Mouse (Mus musculus): ENCODE data around the gene Gas2l3. TPM values are rescaled to one million over a fixed set of nuclear protein-coding genes. Genes with fewer than 3 reads are reported as not detected.

The Gas2l3 gene
- polyA plus RNA-seq, 1 experiment from 2014 or later, result 7.0 TPM

- 56% methylated on average over 7 of the region's 7 CpGs for WGBS
- Histone ChIP-seq H3K27ac (no peak overlapping the region), H3K36me3 (no peaks in the 10 kb centered on the region), H3K4me3 (no peak overlapping the region), H3K9me3 (no peaks in the 10 kb centered on the region), H3K4me2 (replicated peaks) (no peak overlapping the region), H3K27me3 (replicated peaks) (no peaks in the 10 kb centered on the region), H3K9ac (no peak overlapping the region), H3K4me1 (no peaks in the 10 kb centered on the region)
- no peak for ATAC-seq (ENCODE audit: low FRiP score, low read depth)
These were observed 27.0 kb upstream of the Gas2l3 start for GRCm38 (mm10) chr10:89470596-89471353.

GRCm38 (mm10) chr10:89464760-89465405 is 21.1 kb upstream of the Gas2l3 start:
- Histone ChIP-seq H3K4me3 (no peak overlapping the region), H3K4me1 (no peaks in the 10 kb centered on the region), H3K27ac (no peak overlapping the region), H3K9me3 (no peaks in the 10 kb centered on the region), H3K9ac (no peak overlapping the region), H3K36me3 (no peaks in the 10 kb centered on the region), H3K27me3 (replicated peaks) (no peaks in the 10 kb centered on the region), H3K4me2 (replicated peaks) (no peak overlapping the region)
- 88% methylated on average over 4 of the region's 4 CpGs for WGBS
- ATAC-seq (ENCODE audit: low FRiP score, low read depth), result no peak

GRCm38 (mm10) chr10:89462890-89463289 is 19.1 kb upstream of the Gas2l3 start:
- WGBS, result 83% methylated on average over 11 of the region's 11 CpGs

GRCm38 (mm10) chr10:89461856-89462507 is 18.2 kb upstream of the Gas2l3 start:
- Histone ChIP-seq H3K9ac (no peak overlapping the region), H3K36me3 (no peaks in the 10 kb centered on the region), H3K9me3 (no peaks in the 10 kb centered on the region), H3K27me3 (replicated peaks) (no peaks in the 10 kb centered on the region), H3K4me1 (no peaks in the 10 kb centered on the region), H3K27ac (no peak overlapping the region), H3K4me3 (no peak overlapping the region), H3K4me2 (replicated peaks) (no peak overlapping the region)
- ATAC-seq (ENCODE audit: low FRiP score, low read depth), result peak; percentile 77
- WGBS, result 22% methylated on average over 14 of the region's 14 CpGs

More at GRCm38 (mm10) chr10:89462890-89463289, 19.1 kb upstream of the Gas2l3 start:
- H3K4me2 ChIP-seq (replicated peaks), result no peak overlapping the region
- no peak overlapping the region for H3K9ac ChIP-seq
- H3K4me1 ChIP-seq, result no peaks in the 10 kb centered on the region
- no peak overlapping the region for H3K27ac ChIP-seq
- no peaks in the 10 kb centered on the region for H3K27me3 ChIP-seq (replicated peaks)
- H3K36me3 ChIP-seq, result no peaks in the 10 kb centered on the region
- ATAC-seq (ENCODE audit: low FRiP score, low read depth), result no peak
- H3K4me3 ChIP-seq, result no peak overlapping the region
- no peaks in the 10 kb centered on the region for H3K9me3 ChIP-seq

- H3K9ac ChIP-seq, result no peak overlapping the region
- WGBS, result 73% methylated on average over 11 of the region's 11 CpGs
- no peaks in the 10 kb centered on the region for H3K36me3 ChIP-seq
- H3K27me3 ChIP-seq (replicated peaks), result no peaks in the 10 kb centered on the region
- H3K27ac ChIP-seq, result no peak overlapping the region
- ATAC-seq (ENCODE audit: low FRiP score, low read depth), result no peak
- no peak overlapping the region for H3K4me2 ChIP-seq (replicated peaks)
- no peaks in the 10 kb centered on the region for H3K9me3 ChIP-seq
- H3K4me1 ChIP-seq, result no peaks in the 10 kb centered on the region
- no peak overlapping the region for H3K4me3 ChIP-seq
These were observed 17.2 kb upstream of the Gas2l3 start for GRCm38 (mm10) chr10:89460972-89461371.

- Histone ChIP-seq H3K4me3 (no peak overlapping the region), H3K9ac (no peak overlapping the region), H3K27me3 (replicated peaks) (no peaks in the 10 kb centered on the region), H3K4me2 (replicated peaks) (no peak overlapping the region), H3K9me3 (no peaks in the 10 kb centered on the region), H3K4me1 (no peaks in the 10 kb centered on the region), H3K27ac (no peak overlapping the region), H3K36me3 (no peaks in the 10 kb centered on the region)
- ATAC-seq (ENCODE audit: low FRiP score, low read depth), result no peak
- WGBS, result 80% methylated on average over 3 of the region's 3 CpGs
These were observed 15.0 kb upstream of the Gas2l3 start for GRCm38 (mm10) chr10:89458770-89459169.

- Histone ChIP-seq H3K9ac (no peak overlapping the region), H3K4me2 (replicated peaks) (no peak overlapping the region), H3K4me1 (no peaks in the 10 kb centered on the region), H3K27ac (no peak overlapping the region), H3K27me3 (replicated peaks) (no peaks in the 10 kb centered on the region), H3K9me3 (no peaks in the 10 kb centered on the region), H3K4me3 (no peak overlapping the region), H3K36me3 (no peaks in the 10 kb centered on the region)
- no peak for ATAC-seq (ENCODE audit: low FRiP score, low read depth)
- WGBS, result 88% methylated on average over 3 of the region's 3 CpGs
These were observed 10.0 kb upstream of the Gas2l3 start for GRCm38 (mm10) chr10:89453794-89454193.

GRCm38 (mm10) chr10:89453068-89453641 is 9.4 kb upstream of the Gas2l3 start:
- Histone ChIP-seq H3K4me3 (no peak overlapping the region), H3K4me1 (no peaks in the 10 kb centered on the region), H3K36me3 (no peaks in the 10 kb centered on the region), H3K27me3 (replicated peaks) (no peaks in the 10 kb centered on the region), H3K27ac (no peak overlapping the region), H3K9me3 (no peaks in the 10 kb centered on the region), H3K9ac (no peak overlapping the region), H3K4me2 (replicated peaks) (no peak overlapping the region)
- no peak for ATAC-seq (ENCODE audit: low FRiP score, low read depth)
- WGBS, result 83% methylated on average over 15 of the region's 15 CpGs

- WGBS, result 89% methylated on average over 10 of the region's 10 CpGs
- 0 out of 2 replicates have a peak, but pooled peaks cover 4% of the 10 kb centered on the region for H3K27me3 ChIP-seq (replicated peaks)
These were observed 6.6 kb upstream of the Gas2l3 start for GRCm38 (mm10) chr10:89450411-89450810.

GRCm38 (mm10) chr10:89444381-89444780 is 614 bp upstream of the Gas2l3 start:
- Histone ChIP-seq H3K4me1 (peaks cover 12% of the 10 kb centered on the region; the same call in 1 of the 2 replicates), H3K27me3 (replicated peaks) (peaks cover 32% of the 10 kb centered on the region), H3K9me3 (no peaks in the 10 kb centered on the region), H3K27ac (no peak overlapping the region), H3K9ac (0 out of 2 replicates have a peak overlapping the region, but pooled peaks have one; percentile 36), H3K4me3 (no peak overlapping the region), H3K36me3 (no peaks in the 10 kb centered on the region), H3K4me2 (replicated peaks) (peak overlapping the region; percentile 91)
- no peak; the same call in 1 of the 2 replicates for ATAC-seq (ENCODE audit: low FRiP score, low read depth)
- WGBS, result 44% methylated on average over 3 of the region's 3 CpGs

More at GRCm38 (mm10) chr10:89450411-89450810, 6.6 kb upstream of the Gas2l3 start:
- no peak for ATAC-seq (ENCODE audit: low FRiP score, low read depth)
- Histone ChIP-seq H3K4me1 (no peaks in the 10 kb centered on the region), H3K4me2 (replicated peaks) (no peak overlapping the region), H3K9me3 (no peaks in the 10 kb centered on the region), H3K9ac (no peak overlapping the region), H3K36me3 (no peaks in the 10 kb centered on the region), H3K4me3 (no peak overlapping the region), H3K27ac (no peak overlapping the region)

- no peak overlapping the region for H3K27ac ChIP-seq
- H3K4me3 ChIP-seq, result peak overlapping the region; percentile 57
- H3K4me1 ChIP-seq, result peaks cover 12% of the 10 kb centered on the region; the same call in 1 of the 2 replicates
- peak; percentile 48 for ATAC-seq (ENCODE audit: low FRiP score, low read depth)
- no peaks in the 10 kb centered on the region for H3K9me3 ChIP-seq
- peak overlapping the region; percentile 91 for H3K4me2 ChIP-seq (replicated peaks)
- WGBS, result under 1% methylated on average over 17 of the region's 17 CpGs
- H3K36me3 ChIP-seq, result no peaks in the 10 kb centered on the region
- H3K9ac ChIP-seq, result peak overlapping the region; percentile 48
- peaks cover 40% of the 10 kb centered on the region for H3K27me3 ChIP-seq (replicated peaks)
These were observed 598 bp downstream of the Gas2l3 start for GRCm38 (mm10) chr10:89443115-89443622.

- Histone ChIP-seq H3K27me3 (replicated peaks) (peaks cover 44% of the 10 kb centered on the region), H3K4me3 (peak overlapping the region; percentile 57), H3K9me3 (no peaks in the 10 kb centered on the region), H3K4me1 (peaks cover 12% of the 10 kb centered on the region; the same call in 1 of the 2 replicates), H3K4me2 (replicated peaks) (peak overlapping the region; percentile 91), H3K27ac (no peak overlapping the region), H3K36me3 (no peaks in the 10 kb centered on the region), H3K9ac (no peak overlapping the region)
- 33% methylated on average over 4 of the region's 4 CpGs for WGBS
- ATAC-seq (ENCODE audit: low FRiP score, low read depth), result no peak
These were observed 1.1 kb downstream of the Gas2l3 start for GRCm38 (mm10) chr10:89442640-89443039.
